Mouse (Mus musculus): Measurements from ENCODE around the gene Gps1.

DNA sequence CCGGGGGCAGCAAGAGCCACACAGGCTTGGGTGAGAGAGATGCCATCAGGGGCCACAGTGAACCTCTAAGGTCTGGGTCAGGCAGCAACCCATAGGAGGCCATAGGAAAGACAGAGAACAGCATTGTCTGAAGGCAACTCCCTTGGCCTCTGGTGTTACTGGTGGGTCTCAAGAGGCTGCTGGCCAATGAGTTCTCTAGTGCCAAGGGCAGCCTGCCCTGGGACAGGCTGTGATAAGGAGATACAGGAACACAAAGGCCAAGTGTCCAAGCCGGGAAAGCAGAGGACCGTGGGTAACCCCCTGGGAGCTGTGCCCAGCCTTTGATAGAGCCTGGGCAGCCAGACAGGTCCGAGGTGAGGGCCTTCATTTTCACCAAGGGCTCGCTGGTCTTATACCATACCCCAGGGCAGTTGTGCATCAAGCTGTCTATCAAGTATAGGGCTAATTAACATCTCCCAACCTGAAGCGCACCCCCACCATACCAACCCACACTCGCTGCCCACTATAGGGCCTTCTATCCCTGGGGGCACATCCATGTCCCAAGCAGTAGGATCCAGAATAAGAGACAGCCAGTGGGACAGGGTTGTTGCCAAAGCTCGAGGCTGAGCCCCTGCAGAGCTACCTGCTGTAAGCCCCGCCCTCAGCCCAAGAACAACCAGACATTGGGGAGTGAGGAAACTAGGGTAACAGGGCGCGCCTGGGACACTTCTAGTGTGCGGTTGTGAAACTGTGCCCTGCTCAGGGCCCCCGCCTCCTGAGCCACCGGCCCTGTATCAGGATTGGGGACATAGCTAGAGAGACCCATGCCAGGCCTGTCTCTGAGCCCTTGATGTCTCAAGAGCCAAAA is 37.2 kb downstream of the Gps1 start:
- no peak for TF ChIP-seq EP300 (optimal IDR thresholded peaks at IDR 0.05)
- TF ChIP-seq CTCF (IDR thresholded peaks at IDR 0.05; ENCODE audit: low read depth): no peak

Data from stomach, postnatal 0 days (tissue).